Mouse (Mus musculus) left cerebral cortex, postnatal 14 days (tissue): ENCODE measurements at regions not wholly inside any gene's neighbourhood (a gene's known extent, or its start where the extent isn't known, plus 50 kb on each side); places are given as distances from the start of the nearest gene placed in this dataset.

Experiments
- DNase-seq, 2 experiments: peaks; one replicate each; pipeline ENCODE4 v3.0.0; 2021 to 2022; ENCODE audit warnings: low spot score in 2 of 2, mixed read lengths in 1 of 2
- intact Hi-C: fragments of 180-260 bp; cut with DNase I; formaldehyde crosslinking; loops from one replicate; pipeline ENCODE4 v1.15.1; 2025

- intact Hi-C loops: no loop called here
Observed at GRCm38 (mm10) chr12:12882931-12883553, 58.7 kb downstream of the Mycn start.

GRCm38 (mm10) chr12:12878031-12878430, 63.7 kb downstream of the Mycn start:
- no peak for DNase-seq
- intact Hi-C loops: no loop called here

More at GRCm38 (mm10) chr12:12882931-12883553, 58.7 kb downstream of the Mycn start:
- DNase-seq: no peak

GRCm38 (mm10) chr12:12877539-12877938, 64.2 kb downstream of the Mycn start:
- peak; percentile 14 to 25 for DNase-seq
- intact Hi-C loops: no loop called here

- no peak for DNase-seq
- intact Hi-C loops: no loop called here
Observed at GRCm38 (mm10) chr12:12875976-12876745, 65.6 kb downstream of the Mycn start.

- DNase-seq: no peak
- intact Hi-C loops: no loop called here
Observed at GRCm38 (mm10) chr12:12873551-12873950, 68.2 kb downstream of the Mycn start.

GRCm38 (mm10) chr12:12872974-12873373, 68.7 kb downstream of the Mycn start:
- intact Hi-C loops: no loop called here
- DNase-seq: no peak

- intact Hi-C loops: no loop called here
- peak; percentile 22 to 49 for DNase-seq
Observed at GRCm38 (mm10) chr12:12871272-12871671, 70.4 kb downstream of the Mycn start.

- intact Hi-C loops: no loop called here
- DNase-seq: no peak
Observed at GRCm38 (mm10) chr12:12866590-12866989, 75.1 kb downstream of the Mycn start.

GRCm38 (mm10) chr12:12850681-12851080, 91.0 kb downstream of the Mycn start:
- DNase-seq: no peak
- intact Hi-C loops: no loop called here

GRCm38 (mm10) chr12:12846716-12847115, 95.0 kb downstream of the Mycn start:
- intact Hi-C loops: no loop called here
- no peak for DNase-seq

GRCm38 (mm10) chr12:12842247-12842957, 99.3 kb downstream of the Mycn start:
- DNase-seq: no peak
- intact Hi-C loops: no loop called here

- intact Hi-C loops: no loop called here
- no peak for DNase-seq
Observed at GRCm38 (mm10) chr12:12841385-12842238, 100.1 kb downstream of the Mycn start.

- intact Hi-C loops: no loop called here
- DNase-seq: no peak
Observed at GRCm38 (mm10) chr12:12840661-12841384, 100.9 kb downstream of the Mycn start.

GRCm38 (mm10) chr12:12837775-12838174, 103.9 kb downstream of the Mycn start:
- no peak for DNase-seq
- intact Hi-C loops: no loop called here

- no peak for DNase-seq
- intact Hi-C loops: no loop called here
Observed at GRCm38 (mm10) chr12:12827821-12828641, 113.7 kb downstream of the Mycn start.

GRCm38 (mm10) chr12:12827379-12827778, 114.3 kb downstream of the Mycn start:
- no peak for DNase-seq
- intact Hi-C loops: no loop called here

GRCm38 (mm10) chr12:12826431-12826830, 115.3 kb downstream of the Mycn start:
- intact Hi-C loops: no loop called here
- DNase-seq: no peak

- no peak for DNase-seq
- intact Hi-C loops: no loop called here
Observed at GRCm38 (mm10) chr12:12825842-12826241, 115.9 kb downstream of the Mycn start.
